Mouse (Mus musculus) lung, postnatal 25 days (tissue): ENCODE results near the gene Snx10.
"Not testable (repeated sequence)": the region's sequence is repeated elsewhere in the genome, so short reads cannot be mapped to it uniquely, and the experiment has no call there.

Source experiments
- DNase-seq: peaks from one replicate; pipeline ENCODE4 v3.0.0; 2022; ENCODE audit warnings: low spot score

Snx10 gene

DNA sequence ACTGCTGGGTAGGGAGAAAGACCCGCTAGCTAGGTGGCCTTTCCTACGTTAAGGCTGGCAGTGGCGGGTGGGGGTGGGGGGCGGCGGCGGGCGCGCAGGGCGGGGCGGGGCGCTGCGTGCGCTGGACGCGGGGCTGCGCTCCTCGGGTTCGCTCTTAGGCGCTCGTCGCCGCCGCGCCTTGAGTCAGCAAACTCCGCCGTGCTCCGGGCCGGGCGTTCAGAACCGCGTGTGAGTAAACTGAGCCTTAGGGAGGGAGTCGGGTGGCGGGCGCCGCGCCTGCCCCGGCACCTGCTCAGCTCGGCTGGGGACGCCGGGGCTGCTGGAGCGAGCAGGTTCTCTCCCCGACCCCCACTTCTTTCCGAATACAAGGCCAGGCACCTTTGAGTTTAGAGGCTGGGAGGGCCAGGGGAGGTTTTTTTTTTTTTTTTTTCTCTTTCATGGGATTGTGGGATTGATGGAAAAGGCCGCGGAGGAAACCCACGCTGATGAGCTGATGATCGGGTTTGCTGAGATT, at the start of gene Snx10:
Gene Snx10, plus strand, starts transcription at position 95 of the 514 bp plus-strand sequence.
- no peak for DNase-seq

- DNase-seq, result no peak
Observed at GRCm38 (mm10) chr6:51479136-51479731, 44.5 kb upstream of the Snx10 start.

DNA sequence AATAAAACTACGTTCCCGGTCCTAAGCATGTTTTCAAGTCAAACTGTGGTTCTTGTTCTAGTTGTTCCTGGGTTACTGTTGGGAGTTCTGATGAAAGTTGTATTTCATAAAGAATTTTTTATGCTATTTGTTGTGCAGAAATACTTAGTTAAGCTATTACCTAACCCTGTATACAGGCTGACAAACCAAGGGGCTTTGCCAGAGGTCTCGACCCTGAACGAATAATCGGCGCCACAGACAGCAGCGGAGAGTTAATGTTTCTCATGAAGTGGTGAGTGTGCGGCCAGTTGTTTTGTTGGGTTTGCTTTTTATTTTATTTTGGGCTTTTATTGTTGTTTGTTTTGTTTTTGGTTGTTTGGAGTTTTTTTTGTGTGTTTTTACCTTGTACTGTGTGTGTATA, 42.2 kb upstream of the Snx10 start:
- no peak for DNase-seq

DNA sequence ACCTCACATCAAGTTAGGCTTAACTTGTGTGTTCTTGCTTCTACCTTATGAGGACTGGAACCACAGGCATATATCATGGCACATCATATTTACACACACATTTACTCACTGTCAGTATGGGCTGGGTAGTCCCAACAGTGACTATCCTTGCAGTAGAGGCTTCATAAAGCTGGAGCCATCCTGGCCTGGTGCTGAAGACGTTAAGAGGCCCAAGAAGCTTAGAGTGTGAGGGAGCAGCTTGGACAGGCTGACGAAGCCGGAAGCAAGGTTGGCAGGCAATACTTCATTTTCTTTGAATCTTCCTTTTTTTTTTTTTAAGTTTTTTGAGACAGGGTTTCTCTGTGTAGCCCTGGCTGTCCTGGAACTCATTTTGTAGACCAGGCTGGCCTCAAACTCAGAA, 39.8 kb upstream of the Snx10 start:
- DNase-seq, result no peak

- DNase-seq, result not testable (repeated sequence)
Observed at GRCm38 (mm10) chr6:51484556-51484955, 39.1 kb upstream of the Snx10 start.

DNA sequence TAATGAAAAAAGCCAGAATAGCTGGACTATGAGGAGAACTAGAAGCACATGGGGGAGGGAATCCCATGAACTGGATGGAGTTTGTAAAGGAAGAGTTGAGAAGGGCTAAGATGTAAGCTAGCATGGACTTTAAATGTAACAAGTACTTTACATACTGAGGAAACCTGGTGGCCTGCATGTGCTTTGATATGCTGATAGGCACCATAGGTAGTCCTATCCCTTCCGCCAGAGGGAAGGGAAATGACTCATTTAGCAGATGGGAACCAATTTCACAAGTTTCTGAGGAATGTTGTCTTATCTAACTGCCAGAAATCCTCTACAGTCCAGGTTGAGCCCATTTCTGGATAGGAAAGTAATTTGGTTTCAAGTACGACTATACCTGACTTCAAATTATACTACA, 38.1 kb upstream of the Snx10 start:
- DNase-seq, result no peak

- no peak for DNase-seq
Observed at GRCm38 (mm10) chr6:51486076-51486710, 37.5 kb upstream of the Snx10 start.

DNA sequence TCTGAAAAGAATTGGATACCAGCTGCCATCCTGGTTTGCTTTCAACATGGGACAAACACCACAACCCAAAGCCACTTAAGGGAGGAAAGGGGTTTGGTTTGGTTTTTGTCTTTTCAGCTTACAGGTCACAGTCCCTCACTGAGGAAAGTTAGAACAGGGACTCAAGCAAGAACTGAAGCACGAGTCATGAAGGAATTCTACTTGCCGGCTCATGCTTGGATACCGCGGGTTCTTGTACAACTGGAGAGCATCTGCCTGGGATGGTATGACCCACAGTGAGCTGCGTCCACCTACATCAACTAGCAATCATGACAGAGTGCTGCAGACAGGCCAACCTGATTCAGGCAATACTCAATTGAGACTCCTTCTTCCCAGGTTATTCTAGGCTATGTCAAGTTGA, 37.0 kb upstream of the Snx10 start:
- DNase-seq, result no peak

GRCm38 (mm10) chr6:51489787-51490186, 33.9 kb upstream of the Snx10 start:
- no peak for DNase-seq

GRCm38 (mm10) chr6:51497321-51498111, 26.2 kb upstream of the Snx10 start:
- no peak for DNase-seq

- DNase-seq, result no peak
Observed at GRCm38 (mm10) chr6:51505671-51506070, 18.0 kb upstream of the Snx10 start.

DNA sequence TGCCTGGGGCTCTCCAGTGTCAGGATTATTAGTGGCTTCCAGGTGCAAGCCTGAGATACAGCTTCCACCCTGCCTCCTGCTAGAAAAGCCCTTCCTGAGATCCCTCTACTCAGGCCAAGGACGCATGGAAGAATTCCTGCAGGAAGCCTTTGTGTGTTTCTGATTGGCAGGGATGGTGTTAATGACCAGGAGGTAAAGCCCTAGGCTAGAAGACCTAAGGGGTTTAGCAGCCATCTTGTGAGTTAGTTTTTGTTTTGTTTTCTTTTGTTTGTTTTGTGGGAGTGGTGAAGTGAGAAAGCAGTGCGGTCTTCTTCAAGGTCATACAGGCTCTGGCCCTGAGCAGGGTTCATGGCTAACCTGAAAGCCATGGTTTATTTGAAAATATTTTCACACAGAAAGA, 16.1 kb upstream of the Snx10 start:
- DNase-seq, result no peak

DNA sequence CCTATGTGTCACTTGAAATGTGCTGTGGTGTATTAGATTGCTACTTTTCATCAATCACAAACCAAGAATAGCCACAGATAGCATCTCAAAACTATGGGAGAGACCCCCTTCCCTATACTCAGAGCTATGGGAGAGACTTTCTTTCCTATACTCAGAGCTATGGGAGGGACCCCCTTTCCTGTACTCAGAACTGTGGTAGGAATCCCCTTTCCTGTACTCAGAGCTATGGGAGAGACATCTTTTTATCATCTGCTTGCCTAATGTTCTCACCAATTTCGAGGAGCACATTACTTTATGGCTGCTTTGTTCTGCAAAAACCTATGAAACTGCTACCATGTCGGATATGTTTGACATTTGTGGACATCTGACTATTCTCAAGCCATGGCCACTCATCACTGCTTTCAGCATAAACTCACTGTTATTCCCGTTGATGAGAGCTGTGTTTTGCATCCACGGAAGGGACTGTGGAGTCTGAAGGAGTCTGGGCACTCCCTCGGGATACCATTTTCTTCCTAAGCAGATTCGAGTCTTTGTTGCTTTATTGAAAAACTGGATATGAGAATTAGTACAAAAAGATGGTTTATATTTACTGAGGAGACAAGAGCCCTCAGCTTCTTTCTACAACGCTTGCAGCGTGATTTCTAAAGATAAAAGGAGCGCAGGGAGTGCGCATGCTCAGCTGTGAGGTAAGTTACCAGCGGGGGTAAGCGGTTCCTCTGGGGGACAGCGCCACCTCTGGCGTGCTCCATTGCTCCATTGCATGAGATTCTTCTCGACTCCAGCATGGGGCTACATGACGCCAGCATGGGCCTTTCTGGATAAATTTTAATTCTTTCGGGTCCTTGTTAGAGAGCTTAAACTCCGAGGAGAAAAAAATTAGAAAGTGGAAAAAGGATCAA, 14.7 kb upstream of the Snx10 start:
- DNase-seq, result peak; percentile 69

DNA sequence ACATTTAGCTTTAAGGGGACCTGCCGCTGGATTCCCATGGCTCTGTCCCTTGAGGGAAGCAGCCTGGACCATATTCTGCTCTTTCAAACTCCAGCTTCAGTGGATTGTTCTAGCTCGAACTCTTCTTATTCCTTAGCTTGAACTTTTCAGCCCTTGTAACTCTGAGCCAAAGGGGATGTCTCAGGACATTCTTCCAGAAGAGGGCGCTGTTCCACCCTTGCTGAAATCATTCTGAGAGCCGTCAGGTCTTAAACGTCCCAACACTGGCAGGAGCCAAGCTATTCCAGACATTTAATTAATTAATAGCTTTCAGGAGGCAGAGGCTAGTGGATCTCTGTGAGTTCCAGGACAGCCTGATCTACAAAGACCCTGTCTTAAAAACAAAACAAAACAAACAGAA, 13.6 kb upstream of the Snx10 start:
- peak; percentile 53 for DNase-seq

- DNase-seq, result no peak
Observed at GRCm38 (mm10) chr6:51510946-51511345, 12.8 kb upstream of the Snx10 start.

DNA sequence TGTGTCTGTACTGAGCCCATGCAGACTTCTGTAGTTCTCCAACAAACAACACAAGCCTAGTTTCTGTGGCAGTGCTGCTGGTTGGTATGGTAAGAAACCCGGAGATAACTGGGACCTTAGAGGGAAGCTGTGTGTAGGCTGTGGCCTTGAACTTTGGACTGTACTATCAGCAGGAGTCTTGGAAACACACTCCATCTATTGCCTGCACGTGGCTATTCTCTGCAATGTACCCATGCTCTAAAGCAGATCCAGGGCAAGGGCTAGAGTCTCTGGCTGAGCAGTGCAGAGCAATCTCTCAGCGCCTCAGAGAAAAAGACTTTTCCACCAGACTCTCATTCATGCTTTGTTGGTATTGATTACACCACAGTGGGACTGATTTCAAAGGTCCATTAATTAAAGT, 10.0 kb upstream of the Snx10 start:
- DNase-seq, result no peak

- DNase-seq, result no peak
Observed at GRCm38 (mm10) chr6:51514860-51515259, 8.8 kb upstream of the Snx10 start.

DNA sequence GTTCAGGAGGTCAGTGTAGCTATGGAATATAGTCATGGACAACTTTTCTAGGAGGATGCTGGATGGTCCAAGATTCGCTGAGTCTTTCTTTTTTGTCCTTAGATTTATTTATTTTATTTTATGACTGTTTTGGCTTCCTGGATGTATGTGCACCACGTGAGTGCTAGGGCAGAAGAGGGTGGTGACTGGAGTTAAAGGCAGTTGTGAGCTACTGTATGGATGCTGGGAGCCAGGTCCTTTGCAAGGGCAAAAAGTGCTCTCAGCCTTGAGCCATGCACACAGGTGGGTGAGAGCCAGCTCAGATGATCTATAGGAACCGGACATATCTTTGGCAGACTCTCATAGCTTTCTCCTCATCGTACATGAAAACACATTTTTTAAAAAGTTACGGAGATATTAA, 391 bp upstream of the Snx10 start:
- DNase-seq, result no peak

- no peak for DNase-seq
Observed at GRCm38 (mm10) chr6:51524321-51524931, 725 bp downstream of the Snx10 start.

DNA sequence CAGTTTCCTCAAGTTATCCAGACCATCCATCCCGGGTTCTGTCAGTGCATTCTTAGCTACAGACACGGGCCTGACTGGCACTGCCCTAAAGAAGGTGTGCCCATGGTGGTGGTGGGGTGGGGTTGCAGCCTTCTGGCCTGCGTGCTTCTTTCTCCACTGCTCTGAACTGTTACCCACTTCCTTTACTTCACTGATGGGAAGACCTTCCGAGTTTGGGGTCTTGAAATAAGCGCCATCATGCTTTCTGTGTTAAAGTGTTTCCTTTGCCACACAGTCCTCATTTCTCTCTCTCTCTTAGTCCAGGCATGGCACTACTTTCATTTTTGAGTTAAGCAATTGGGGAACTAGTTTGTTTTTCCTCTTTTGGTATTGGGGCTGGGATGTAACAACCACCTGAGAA, 1.3 kb downstream of the Snx10 start:
- no peak for DNase-seq

DNA sequence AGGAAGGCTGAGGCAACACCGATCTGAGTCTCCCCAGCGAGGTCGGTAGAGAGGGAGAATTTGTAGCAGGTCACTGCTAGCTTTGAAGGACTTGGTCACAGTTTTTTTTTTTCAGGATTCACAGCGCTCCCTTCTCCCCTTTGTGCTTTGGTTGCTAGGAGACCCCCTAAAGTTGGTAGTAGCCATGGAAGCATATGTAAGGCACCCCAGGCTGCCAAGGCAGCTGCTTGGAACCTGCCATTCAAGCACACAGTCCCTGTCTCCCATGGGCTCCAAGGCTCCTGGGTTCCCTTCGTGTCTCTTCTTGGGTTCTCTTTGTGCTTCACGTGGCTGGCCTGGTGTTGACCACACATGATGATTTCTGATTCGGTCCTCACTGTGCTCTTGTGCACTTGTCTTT, 5.8 kb downstream of the Snx10 start:
- DNase-seq, result no peak
